Mouse (Mus musculus): ENCODE measurements around the gene Ube2c.
A peak's percentile ranks its signal among the peaks of the same experiment; 100 is the strongest.

Gene Ube2c

DNA sequence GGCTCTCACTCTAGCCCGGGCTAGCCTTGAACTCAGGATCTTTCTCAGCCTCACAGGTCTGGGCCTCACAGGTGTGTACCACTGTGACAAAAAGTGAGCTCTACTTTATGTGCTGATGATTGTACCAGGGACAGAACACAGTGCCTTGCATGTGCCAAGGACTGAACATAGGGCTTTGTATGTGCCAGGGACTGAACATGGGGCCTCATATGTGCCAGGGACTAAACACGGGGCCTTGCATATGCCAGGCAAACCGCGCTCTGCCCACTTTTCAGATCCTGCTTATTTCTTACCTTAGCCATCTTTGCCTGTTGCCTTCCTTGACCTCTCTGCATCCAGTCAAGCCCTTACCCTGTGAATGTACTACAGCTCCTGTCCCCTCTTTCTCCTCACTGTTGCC, 7.7 kb upstream of the Ube2c start:
- no peak for DNase-seq (ENCODE audit: low read depth)

DNA sequence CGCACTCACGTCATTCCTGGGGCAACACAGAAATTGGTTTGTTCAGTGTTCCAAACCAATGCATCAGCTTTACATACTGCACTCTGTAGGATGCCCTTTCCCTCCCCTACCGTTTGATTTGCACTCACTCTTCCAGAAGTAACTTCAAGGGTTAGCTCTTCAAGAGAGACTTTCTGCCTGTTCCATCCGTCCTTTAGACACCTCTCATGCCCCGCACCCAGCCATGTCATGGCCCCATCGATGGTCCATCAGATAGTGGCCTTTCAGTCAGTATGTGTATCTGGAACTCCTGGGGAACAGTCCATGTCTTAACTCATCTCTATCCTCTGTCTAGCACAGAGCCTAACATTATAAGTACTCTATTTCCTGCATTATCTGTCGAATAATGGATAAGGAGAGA, 7.1 kb upstream of the Ube2c start:
- no peak for DNase-seq (ENCODE audit: low read depth)

DNA sequence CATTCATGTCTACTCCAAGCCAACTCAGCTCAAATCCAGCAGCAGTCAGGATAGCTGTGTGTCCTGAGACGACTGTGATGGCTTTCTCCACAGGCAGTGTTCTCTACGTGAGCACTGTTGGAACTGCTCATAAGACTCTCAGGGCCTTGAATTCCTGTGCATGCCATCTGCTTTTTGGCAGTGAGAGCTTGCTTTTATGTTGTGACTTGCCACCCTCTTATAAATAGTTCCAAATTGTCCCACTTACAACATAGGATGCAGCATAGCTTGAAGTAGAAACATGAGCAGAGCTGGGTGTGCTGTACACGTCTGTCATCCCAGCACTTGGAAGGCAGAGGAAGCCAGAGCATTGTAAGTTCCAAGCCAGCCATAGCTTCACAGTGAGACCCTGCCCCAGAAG, 3.9 kb upstream of the Ube2c start:
- DNase-seq (ENCODE audit: low read depth) = no peak

DNA sequence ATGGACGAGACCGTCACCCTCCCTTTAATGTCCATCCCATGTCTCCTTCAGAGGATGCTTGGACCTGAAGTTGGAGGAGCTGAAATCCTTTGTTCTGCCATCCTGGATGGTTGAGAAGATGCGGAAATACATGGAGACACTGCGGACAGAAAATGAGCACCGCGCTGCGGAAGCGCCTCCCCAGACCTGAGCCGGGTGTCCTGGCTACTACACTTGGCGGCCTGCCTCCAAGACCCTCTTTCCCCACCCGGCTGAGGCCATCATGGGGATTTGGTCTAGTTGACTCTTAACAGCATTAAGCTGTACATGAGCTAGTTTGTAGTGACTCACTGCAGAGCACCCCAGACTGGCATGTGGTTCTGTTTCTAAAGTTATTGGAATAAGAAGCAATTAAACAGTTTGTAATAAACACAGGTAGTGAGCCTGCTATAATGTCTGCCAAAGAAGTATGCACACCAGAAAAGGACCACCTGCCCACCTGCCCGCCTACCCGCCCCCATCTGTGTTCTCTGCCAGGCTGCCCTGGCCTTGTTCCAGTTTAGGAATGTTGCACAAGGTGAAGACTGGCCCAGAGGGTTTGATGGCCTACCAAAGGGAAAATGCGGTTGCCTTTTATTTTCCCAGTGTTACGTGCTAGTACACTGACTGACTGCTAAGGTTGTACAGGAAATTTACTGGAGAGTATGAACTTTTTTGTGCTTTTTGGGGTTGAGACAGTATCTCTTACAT, 1.7 kb upstream of the Ube2c start:
- no peak for DNase-seq (ENCODE audit: low read depth)

DNA sequence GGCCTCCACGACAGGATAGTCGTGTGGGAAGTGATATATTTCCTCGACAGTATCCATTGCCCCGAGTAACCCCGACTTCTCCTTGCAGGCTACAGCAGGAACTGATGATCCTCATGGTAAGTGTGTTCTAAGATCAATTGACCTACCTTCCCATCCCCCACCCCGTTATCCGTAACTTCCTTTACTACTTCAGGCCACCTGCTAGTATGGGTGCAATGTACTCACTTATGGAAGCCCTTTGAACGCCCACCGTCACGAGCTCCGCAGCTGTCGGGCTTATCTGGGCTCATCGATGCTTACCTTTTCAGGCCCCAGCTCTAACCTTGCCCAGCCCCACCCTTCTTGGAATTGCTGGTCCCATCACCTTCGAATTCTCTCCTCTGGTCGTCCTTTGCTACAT, 581 bp downstream of the Ube2c start:
- DNase-seq (ENCODE audit: low read depth) = no peak

- DNase-seq (ENCODE audit: low read depth) = no peak
Observed at GRCm38 (mm10) chr2:164771123-164771522, 1.4 kb downstream of the Ube2c start.

DNA sequence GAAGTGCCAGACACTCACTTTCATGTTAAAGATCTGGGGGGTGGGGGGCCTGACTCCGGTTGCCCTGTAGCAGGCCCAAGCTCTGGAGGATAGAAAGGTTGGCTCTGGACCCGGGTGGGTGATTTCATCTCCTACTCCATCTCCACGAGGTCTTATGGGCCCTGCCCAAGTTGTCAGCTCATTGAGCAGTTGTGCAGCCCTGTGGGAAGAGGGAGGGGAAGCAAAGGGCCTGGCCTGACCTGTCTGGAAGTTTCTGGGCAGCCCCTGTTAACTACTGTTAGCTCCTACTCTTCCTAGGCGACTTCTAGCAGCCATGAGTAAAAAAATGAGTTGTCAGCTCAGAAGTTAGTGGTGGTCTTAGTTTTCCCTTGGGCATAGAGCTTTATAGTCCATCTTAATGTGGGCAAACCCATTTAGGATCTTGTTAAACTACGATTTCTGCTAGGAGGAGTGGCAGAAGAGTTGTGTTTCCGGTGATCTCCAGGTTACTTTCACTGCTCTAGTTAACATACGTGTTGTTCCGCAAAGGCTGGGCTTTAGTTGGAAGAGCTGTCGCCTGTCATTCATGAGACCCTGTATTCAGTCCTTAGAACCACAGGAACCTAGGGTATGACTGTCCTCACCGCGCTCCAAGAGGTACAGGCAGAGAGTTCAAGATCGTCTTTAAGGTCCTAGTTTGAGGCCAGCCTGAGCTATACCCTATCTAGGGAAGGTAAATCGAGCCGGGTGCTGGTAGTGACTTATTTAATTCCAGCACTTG, 3.7 kb downstream of the Ube2c start:
- DNase-seq (ENCODE audit: low read depth) = no peak

DNA sequence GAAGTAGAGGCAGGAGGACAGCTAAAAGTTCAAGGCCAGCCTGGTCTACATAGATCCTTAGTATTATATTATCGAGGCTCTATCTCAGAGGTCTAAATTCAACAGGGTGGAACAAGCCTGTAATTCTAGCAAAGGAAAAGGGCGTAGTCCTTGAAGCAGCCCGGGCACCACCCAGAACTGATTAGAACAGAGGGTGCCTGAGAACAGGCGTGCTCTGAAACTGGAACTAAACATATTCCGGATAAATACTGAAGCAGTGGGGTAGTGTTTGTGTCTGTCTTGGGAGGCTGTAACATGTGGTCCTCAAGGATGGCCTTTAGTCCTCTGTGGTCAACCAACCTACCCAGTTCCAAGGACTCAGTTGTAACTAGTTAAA, 4.3 kb downstream of the Ube2c start:
- no peak for DNase-seq (ENCODE audit: low read depth)

- no peak for DNase-seq (ENCODE audit: low read depth)
Observed at GRCm38 (mm10) chr2:164776130-164776529, 6.4 kb downstream of the Ube2c start.

DNA sequence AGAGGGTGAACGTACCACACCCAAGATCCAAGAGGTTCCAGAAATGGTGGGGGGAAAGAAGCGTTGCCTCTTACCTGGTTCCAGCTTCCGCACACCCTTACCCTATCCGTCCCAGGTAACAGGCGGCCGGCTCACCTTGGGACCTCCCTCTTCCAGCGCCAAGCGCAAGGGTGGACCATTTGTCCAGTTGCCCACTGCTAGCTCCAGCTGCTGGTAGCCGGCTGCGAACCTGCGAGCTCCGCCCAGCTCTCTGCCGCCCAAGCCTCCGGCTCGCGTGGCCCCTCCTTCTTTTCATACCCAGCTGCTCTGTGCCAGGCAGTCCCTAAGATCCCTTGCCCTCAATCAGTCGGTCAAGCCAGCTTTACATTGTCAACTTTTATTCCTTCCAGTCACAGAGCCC, 7.1 kb downstream of the Ube2c start:
- no peak for DNase-seq (ENCODE audit: low read depth)

GRCm38 (mm10) chr2:164777246-164778014, 7.7 kb downstream of the Ube2c start:
- DNase-seq (ENCODE audit: low read depth) = no peak

DNA sequence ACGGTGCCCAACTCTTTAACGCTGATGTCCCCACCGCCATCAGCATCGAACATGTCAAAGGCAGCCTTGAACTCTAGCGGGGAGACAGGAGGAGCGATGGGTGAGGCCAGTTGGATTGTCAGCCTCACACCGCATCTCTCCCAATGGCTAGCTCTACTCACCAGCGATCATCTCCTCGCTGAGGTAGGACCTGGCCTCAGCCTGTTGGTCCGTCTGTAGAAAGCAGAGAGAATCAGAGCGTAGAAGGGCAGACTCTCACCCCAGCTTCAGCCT, 8.3 kb downstream of the Ube2c start:
- no peak for DNase-seq (ENCODE audit: low read depth)

DNA sequence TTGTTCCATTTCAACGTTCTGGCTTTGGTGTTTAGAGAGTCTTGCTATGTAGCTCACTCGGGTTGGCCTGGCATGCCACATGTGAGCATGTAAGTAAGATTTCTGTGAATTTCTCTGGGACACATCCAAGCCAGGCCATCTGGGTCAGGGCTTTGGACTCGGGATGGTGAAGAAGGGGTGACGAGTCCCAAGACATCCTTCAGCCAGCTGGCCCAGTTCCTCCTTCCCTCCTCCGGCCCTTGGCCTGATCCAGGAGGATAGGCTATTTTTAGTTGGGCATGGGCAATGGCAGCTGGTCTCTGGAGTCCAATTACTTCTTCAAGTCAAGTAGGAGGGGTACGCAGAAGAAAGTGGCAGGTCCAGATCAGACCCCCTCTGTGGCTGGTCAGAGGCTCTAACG, 9.1 kb downstream of the Ube2c start:
- DNase-seq (ENCODE audit: low read depth) = no peak

DNA sequence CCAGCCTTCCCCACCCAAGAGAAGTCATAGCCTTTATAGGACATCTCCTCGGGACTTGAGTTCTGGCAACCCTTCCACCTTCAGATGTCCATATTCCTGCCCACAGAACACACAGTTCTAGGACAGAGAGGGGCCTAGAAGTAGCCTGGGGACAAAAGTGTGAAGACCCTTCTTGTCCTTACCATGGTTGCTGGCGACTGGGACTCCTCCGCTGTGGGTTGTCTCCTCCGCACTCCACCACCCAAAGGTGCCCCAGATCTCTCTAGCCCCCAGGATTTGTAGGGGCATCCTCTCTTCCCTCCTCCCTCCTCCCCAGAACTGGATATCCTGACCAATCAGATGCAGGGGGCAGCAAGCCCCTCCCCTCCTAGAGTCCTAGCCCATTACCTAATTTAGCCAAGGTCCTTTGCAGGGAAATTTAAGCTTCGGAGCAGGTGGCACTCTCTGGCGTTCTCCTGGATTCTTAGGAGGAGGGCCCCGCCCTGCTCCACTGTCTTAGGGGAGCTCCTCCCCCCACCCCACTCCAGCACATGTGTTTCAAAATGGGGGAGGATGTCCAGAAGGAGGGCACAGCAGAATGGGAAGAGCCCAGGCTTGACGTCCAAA, 9.9 kb downstream of the Ube2c start, which contains the start of gene Tnnc2:
Gene Tnnc2, minus strand, starts transcription at position 487 of the 606 bp plus-strand sequence.
- DNase-seq (ENCODE audit: low read depth) = no peak

DNA sequence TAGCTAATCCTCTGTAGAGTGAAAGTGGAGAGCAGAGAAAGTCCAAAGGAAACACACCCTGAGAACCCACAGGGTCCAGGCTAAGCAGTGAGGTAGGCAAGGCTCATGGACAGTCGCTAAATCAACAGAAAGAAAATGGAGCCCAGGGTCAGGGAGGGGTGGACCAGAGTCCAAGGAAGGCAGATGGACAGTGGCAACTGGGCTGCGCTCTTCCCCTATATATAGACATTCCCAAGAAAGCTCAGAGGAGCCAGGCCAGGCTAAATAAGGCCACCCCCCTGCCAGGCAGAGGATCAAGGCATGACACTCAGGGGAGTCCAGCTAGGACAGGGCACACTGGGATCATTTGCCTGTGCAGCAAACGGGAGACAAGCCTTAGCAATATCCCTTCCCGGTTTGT, 12.2 kb downstream of the Ube2c start:
- no peak for DNase-seq (ENCODE audit: low read depth)

DNA sequence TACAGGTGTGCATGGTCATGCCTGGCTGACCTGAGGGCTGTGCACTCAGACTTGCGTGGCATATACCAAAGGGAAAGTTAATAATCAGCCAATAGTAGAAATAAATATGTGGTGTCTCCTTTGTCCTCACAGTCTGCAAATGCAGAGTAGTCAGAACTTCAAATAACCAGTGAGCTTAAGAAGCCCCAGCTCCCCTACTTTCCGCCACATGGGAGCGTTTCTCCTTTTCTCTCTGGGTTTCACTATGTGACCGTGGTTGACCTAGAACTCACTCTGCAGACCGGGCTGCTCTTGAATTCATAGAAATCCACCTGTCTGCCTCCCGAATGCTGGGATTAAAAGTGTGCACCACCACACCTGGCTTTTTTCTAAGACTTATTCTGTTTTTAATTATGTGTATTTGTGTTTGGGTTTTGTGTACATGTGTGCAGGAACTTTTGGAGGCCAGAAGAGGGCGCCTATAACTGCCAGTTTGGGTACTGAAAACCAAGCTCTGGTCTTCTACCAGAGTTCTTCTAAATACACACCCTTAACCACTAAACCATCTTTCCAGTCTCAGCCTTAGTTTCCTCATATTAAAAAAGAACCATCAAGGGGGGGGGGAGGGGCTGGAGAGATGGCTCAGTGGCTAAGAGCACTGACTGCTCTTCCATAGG, 14.4 kb downstream of the Ube2c start:
- no peak for DNase-seq (ENCODE audit: low read depth)

GRCm38 (mm10) chr2:164784869-164785420, 15.2 kb downstream of the Ube2c start:
- no peak for DNase-seq (ENCODE audit: low read depth)

GRCm38 (mm10) chr2:164785481-164786387, 16.0 kb downstream of the Ube2c start, which contains the start of gene Snx21:
Gene Snx21 (plus strand): TSS chr2:164785823.
- DNase-seq (ENCODE audit: low read depth) = peak; percentile 39

DNA sequence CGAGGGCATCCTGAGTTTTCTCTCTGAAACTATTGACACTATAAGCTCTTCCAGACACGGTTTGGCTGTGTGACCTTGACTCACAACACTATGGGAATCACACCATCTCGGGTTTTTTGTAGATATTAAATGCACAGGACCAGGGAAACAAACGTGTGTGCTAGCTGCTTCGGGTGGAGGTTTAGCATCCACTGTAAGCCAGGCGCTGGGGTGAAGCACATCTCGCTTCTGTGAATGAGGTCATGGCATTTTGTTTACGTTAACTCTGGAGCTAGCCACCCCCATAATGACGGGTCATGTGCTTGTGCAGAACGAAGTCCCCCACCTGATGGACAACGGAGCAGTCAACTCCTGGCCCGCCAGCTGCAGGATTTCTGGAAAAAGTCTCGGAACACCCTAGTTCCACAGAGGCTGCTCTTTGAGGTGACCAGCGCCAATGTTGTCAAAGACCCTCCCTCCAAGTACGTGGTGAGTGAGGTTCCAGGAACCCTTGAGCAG, 16.7 kb downstream of the Ube2c start:
- DNase-seq (ENCODE audit: low read depth) = no peak

DNA sequence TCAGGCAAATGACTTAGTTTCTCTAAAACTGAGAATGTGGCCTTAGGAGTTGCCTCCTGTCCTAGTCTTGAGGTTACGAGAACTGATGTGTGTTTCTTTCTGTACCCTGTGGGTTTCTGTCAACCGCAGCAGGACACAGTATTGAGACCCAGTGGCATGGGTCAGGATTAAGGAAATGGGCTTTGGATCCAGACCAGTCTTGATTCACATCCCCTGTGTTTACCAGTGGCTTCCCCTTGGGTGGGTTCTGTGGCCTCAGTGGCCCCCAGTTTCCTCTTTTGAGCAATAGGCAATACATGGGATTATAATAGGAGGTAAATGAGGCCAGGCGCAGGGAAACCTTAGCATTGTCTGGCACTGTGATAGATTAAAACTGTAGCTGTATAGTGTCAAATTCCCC, 17.3 kb downstream of the Ube2c start:
- DNase-seq (ENCODE audit: low read depth) = no peak

DNA sequence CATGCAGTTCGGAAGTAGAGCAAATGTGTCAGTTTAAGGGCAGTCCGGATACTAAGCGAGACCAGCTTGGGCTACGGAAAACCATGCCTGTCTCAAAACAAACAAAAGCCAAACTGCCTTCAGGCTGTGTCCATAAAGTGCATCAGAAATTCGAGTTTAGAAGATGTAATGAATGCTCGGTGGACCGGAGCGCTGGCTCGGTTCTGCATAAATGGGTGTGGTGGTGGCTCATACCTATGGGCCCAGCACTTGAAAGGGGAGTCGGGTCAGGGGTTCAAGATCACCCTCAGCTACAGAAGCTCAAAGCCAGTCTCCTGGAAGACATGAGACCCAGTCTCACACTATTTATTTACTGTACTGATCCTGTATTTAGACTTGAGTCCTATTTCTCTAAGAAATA, 18.1 kb downstream of the Ube2c start:
- DNase-seq (ENCODE audit: low read depth) = no peak
